Mouse (Mus musculus) hindbrain, postnatal 0 days (tissue): ENCODE data around the gene Calcoco2. TPM values are rescaled to one million over a fixed set of nuclear protein-coding genes. Genes with fewer than 3 reads are reported as not detected.
A peak's percentile ranks its signal among the peaks of the same experiment; 100 is the strongest.
"Not testable (repeated sequence)": the region's sequence is repeated elsewhere in the genome, so short reads cannot be mapped to it uniquely, and the experiment has no call there.

Experiments used
- ATAC-seq: fragments of 200-750 bp; cut with Nextera tagmentation; 2 replicates; pipeline ENCODE4 v1.8.0; 2017; ENCODE audit warnings: mild to moderate bottlenecking, moderate TSS enrichment, moderate library complexity
- DNase-seq: peaks from one replicate; pipeline ENCODE4 v3.0.0-alpha.2; 2015; ENCODE audit warnings: low spot score
- H3K27ac ChIP-seq: fragments of 300-500 bp; sonication (generic); 2 replicates; pipeline ENCODE4 v1.5.1; 2014; ENCODE audit warnings: mild to moderate bottlenecking
- H3K27me3 ChIP-seq: fragments of 300-500 bp; sonication (generic); 2 replicates; pipeline ENCODE4 v1.6.1; 2014; ENCODE audit warnings: low read length, mixed read lengths; ENCODE audit not compliant: insufficient read depth
- H3K36me3 ChIP-seq: fragments of 300-500 bp; sonication (generic); 2 replicates; pipeline ENCODE4 v1.6.1; 2014; ENCODE audit warnings: low read length, mixed read lengths; ENCODE audit not compliant: insufficient read depth
- H3K4me1 ChIP-seq: fragments of 300-500 bp; sonication (generic); 2 replicates; pipeline ENCODE4 v1.6.1; 2014; ENCODE audit warnings: antibody characterized with exemption, low read length, mixed read lengths; ENCODE audit not compliant: insufficient read depth
- H3K4me2 ChIP-seq: fragments of 300-500 bp; sonication (generic); 2 replicates; pipeline ENCODE4 v1.6.1; 2014; ENCODE audit warnings: low read depth, mild to moderate bottlenecking, low read length, moderate library complexity, mixed read lengths
- H3K4me3 ChIP-seq: fragments of 300-500 bp; sonication (generic); 2 replicates; pipeline ENCODE4 v1.5.1; 2014; ENCODE audit warnings: low read length
- H3K9ac ChIP-seq: fragments of 300-500 bp; sonication (generic); replicated peaks from 2 replicates; pipeline ENCODE4 v1.6.1; 2014; ENCODE audit warnings: mild to moderate bottlenecking, low read length, moderate library complexity, mixed read lengths
- H3K9me3 ChIP-seq: fragments of 300-500 bp; sonication (generic); 2 replicates; pipeline ENCODE4 v1.6.1; 2016; ENCODE audit warnings: low read length, mixed read lengths
- CTCF ChIP-seq: IDR thresholded peaks from 2 replicates; pipeline ENCODE4 v1.5.1; 2016; ENCODE audit warnings: antibody characterized with exemption, control low read depth, low read depth
- WGBS: fragments of 180-500 bp; shearing (Covaris S2); extraction: QIAGEN DNeasy Blood & Tissue Kit; methylation state at CpG from one replicate; pipeline ENCODE4 v1.1.7; 2014; 5-methylcytosine and 5-hydroxymethylcytosine counted together
- polyA plus RNA-seq: library from polyadenylated mRNA; unstranded; fragments of >200 nt; fragmentation: Nextera tagmentation; extraction: Ambion mirVana; gene quantifications from 2 replicates; pipeline ENCODE4 v1.2.1, GENCODE M21; 2015
- total RNA-seq: library from RNA; depleted of rRNA; stranded (reverse); fragments of >200 nt; gene quantifications from 2 replicates; pipeline ENCODE4 v1.2.3, GENCODE M21; 2014

Calcoco2 gene
- total and polyA plus RNA-seq, 2 experiments from 2014 or later = 0.19 TPM; not detected in 1

DNA sequence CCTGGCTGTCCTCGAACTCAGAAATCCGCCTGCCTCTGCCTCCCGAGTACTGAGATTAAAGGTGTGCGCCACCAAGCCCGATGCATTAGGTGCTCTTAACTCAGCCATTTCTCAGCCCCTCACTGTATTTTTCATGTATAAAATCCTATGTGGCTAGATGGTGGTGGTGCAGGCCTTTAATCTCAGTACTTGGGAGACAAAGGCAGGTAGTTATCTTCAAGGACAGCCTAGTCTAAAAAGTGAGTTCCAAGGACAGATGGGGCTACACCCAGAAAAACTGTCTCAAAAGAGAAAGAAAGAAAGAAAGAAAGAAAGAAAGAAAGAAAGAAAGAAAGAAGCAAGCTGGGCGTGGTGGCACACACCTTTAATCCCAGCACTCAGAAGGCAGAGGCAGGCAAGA, 3.7 kb upstream of the Calcoco2 start:
- H3K4me3 ChIP-seq = no peak overlapping the region
- DNase-seq = no peak
- ATAC-seq = no peak
- H3K27me3 ChIP-seq = no peaks in the 10 kb centered on the region
- no peaks in the 10 kb centered on the region for H3K4me1 ChIP-seq
- H3K9me3 ChIP-seq = no peaks in the 10 kb centered on the region
- TF ChIP-seq CTCF = no peak
- H3K27ac ChIP-seq = no peak overlapping the region
- no peak overlapping the region for H3K4me2 ChIP-seq
- WGBS = 89% methylated on average over 6 of the region's 6 CpGs
- H3K9ac ChIP-seq = no peak overlapping the region
- no peaks in the 10 kb centered on the region for H3K36me3 ChIP-seq

DNA sequence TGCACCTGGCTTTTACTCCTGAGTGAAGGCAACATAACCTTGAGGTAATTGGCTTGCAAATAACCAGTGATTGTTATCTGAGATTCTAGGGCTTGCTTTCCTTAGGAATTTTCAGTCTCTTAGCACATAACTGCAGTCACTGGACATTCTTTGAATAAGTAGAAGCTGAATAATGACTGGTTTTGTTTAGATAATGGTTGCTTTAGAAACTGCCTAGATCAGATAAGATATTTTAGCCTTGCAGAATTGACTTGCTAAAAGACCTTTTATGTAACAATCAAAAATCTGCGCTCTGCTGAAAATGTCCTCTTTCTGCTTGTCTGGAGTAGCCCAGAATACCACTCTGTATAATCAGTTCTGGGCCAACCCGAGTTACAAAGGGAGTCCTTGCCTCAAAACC, 2.3 kb upstream of the Calcoco2 start:
- no peaks in the 10 kb centered on the region for H3K27me3 ChIP-seq
- H3K36me3 ChIP-seq = no peaks in the 10 kb centered on the region
- H3K4me3 ChIP-seq = no peak overlapping the region
- 61% methylated on average over 2 of the region's 2 CpGs for WGBS
- no peak for ATAC-seq
- DNase-seq = no peak
- no peak overlapping the region for H3K4me2 ChIP-seq
- H3K27ac ChIP-seq = no peak overlapping the region
- H3K9me3 ChIP-seq = no peaks in the 10 kb centered on the region
- H3K4me1 ChIP-seq = no peaks in the 10 kb centered on the region
- H3K9ac ChIP-seq = no peak overlapping the region
- no peak for TF ChIP-seq CTCF

DNA sequence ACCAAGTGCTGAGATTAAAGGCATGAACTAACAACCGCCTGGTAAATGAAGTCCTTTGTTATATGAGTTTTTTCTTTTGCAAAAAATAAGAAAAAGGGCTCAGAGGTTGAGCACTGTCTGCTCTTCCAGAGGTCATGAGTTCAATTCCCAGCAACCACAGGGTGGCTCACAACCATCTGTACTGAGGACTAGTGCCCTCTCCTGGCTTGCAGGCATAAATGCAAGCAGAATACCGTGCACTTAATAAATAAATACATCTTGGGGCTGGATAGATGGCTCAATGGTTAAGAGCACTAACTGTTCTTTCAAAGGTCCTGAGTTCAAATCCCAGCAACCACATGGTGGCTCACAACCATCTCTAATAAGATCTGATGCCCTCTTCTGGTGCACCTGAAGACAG, 814 bp downstream of the Calcoco2 start:
- DNase-seq, H3K4me3 ChIP-seq, H3K36me3 ChIP-seq, H3K4me1 ChIP-seq, H3K27me3 ChIP-seq, H3K9ac ChIP-seq, ATAC-seq, H3K9me3 ChIP-seq, H3K27ac ChIP-seq, H3K4me2 ChIP-seq: not testable (repeated sequence)
- whole genome bisulfite sequencing = 50% methylated on average over 2 of the region's 2 CpGs

GRCm38 (mm10) chr11:96108376-96108775, 3.4 kb downstream of the Calcoco2 start:
- DNase-seq = no peak
- no peaks in the 10 kb centered on the region for H3K9me3 ChIP-seq
- H3K27ac ChIP-seq = no peak overlapping the region
- ATAC-seq = no peak
- H3K4me3 ChIP-seq = no peak overlapping the region
- H3K36me3 ChIP-seq = no peaks in the 10 kb centered on the region
- H3K9ac ChIP-seq = no peak overlapping the region
- H3K27me3 ChIP-seq = no peaks in the 10 kb centered on the region
- no peaks in the 10 kb centered on the region for H3K4me1 ChIP-seq
- 65% methylated on average over 1 of the region's 1 CpGs for WGBS
- H3K4me2 ChIP-seq = no peak overlapping the region
- no peak for TF ChIP-seq CTCF

DNA sequence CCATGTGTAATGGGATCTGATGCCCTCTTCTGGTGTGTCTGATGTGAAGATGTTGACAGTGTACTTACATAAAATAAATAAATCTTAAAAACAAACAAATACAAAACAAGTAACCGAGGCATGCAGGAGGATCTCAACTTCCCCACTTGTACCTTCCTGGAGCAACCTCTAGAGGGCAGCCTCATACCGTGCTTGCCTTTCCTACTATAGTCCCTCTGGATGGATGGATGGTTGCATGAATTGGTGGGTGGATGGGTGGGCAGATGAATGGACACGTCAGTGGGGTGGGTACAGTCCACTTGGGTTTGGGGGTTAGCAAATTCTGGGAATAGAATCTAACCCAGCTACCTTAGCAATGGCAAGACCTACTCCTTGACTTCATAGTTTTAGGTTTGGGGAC, 18.4 kb downstream of the Calcoco2 start:
- no peak overlapping the region for H3K27ac ChIP-seq

GRCm38 (mm10) chr11:96092674-96093291, 19.0 kb downstream of the Calcoco2 start:
- H3K36me3 ChIP-seq = no peaks in the 10 kb centered on the region
- no peaks in the 10 kb centered on the region for H3K27me3 ChIP-seq
- ATAC-seq = no peak
- H3K4me2 ChIP-seq = no peak overlapping the region
- no peak for DNase-seq
- no peaks in the 10 kb centered on the region for H3K9me3 ChIP-seq
- no peak for TF ChIP-seq CTCF
- H3K27ac ChIP-seq = no peak overlapping the region
- H3K4me1 ChIP-seq = no peaks in the 10 kb centered on the region
- no peak overlapping the region for H3K4me3 ChIP-seq
- no peak overlapping the region for H3K9ac ChIP-seq
- WGBS = 37% methylated on average over 7 of the region's 7 CpGs

More for the DNA sequence above, 18.4 kb downstream of the Calcoco2 start:
- WGBS = 7% methylated on average over 3 of the region's 3 CpGs
- no peak overlapping the region for H3K9ac ChIP-seq
- no peak overlapping the region for H3K4me2 ChIP-seq
- H3K4me3 ChIP-seq = no peak overlapping the region
- no peak for ATAC-seq
- DNase-seq = peak; percentile 43
- H3K36me3 ChIP-seq = no peaks in the 10 kb centered on the region
- no peaks in the 10 kb centered on the region for H3K9me3 ChIP-seq
- H3K4me1 ChIP-seq = no peaks in the 10 kb centered on the region
- no peaks in the 10 kb centered on the region for H3K27me3 ChIP-seq
- TF ChIP-seq CTCF = peak; percentile 89

- Histone ChIP-seq H3K4me2 (no peak overlapping the region), H3K27ac (no peak overlapping the region), H3K9ac (no peak overlapping the region), H3K27me3 (no peaks in the 10 kb centered on the region), H3K4me3 (no peak overlapping the region), H3K36me3 (no peaks in the 10 kb centered on the region), H3K4me1 (no peaks in the 10 kb centered on the region), H3K9me3 (no peaks in the 10 kb centered on the region)
- peak; percentile 56 for TF ChIP-seq CTCF
- ATAC-seq (no peak), DNase-seq (peak; percentile 10)
- 75% methylated on average over 2 of the region's 2 CpGs for WGBS
These were observed 20.7 kb downstream of the Calcoco2 start for GRCm38 (mm10) chr11:96091073-96091472.
